Mouse (Mus musculus): ENCODE data around the gene Tapbpl. TPM values are rescaled to one million over a fixed set of nuclear protein-coding genes. Genes with fewer than 3 reads are reported as not detected.
A peak's percentile ranks its signal among the peaks of the same experiment; 100 is the strongest.

Gene Tapbpl
- total and polyA plus RNA-seq, 3 experiments: 4.1 to 7.4 (median 6.6) TPM

DNA sequence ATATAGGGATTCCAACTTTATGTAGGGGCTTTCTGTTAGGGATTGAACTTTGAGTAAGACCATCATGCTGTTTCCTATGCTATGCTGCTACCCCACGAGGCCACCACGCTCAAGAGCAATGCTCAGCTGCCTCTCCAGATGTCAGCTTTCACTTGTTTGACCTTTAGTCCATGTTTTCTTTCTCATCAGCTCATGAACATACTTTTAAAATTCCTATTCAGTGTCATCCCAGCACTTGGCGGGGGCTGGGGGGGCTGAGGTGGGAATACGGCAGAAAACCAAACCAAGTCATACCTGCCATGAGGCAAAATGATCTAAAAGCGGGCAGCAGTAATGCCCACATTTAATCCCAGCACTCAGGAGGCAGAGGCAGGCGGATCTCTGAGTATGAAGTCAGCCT lies 18.5 kb downstream of the Tapbpl start:
- Histone ChIP-seq H3K79me2 (replicated peaks; ENCODE audit: control insufficient read depth, insufficient read depth, low read length) (no peaks in the 10 kb centered on the region), H3K27ac (no peak overlapping the region), H3K9ac (ENCODE audit: low read depth, low read length) (no peak overlapping the region), H3K36me3 (ENCODE audit: control insufficient read depth, insufficient read depth, low read length) (no peaks in the 10 kb centered on the region), H3K27me3 (ENCODE audit: control insufficient read depth, insufficient read depth, low read length) (no peaks in the 10 kb centered on the region), H3K4me3 (no peak overlapping the region), H3K4me1 (ENCODE audit: control insufficient read depth, insufficient read depth, low read length) (peaks cover 2% of the 10 kb centered on the region; the same call in 1 of the 2 replicates)
- no peak for DNase-seq
- no peak for TF ChIP-seq POLR2A (IDR thresholded peaks at IDR 0.05; ENCODE audit: insufficient read depth, low read depth, low read length)
- intact Hi-C loops (cut with DNase I): loop anchor here (10.0 kb wide), 1 partner anchor 48 kb away; the partner anchor contains the start of gene Gapdh
- WGBS: 65% methylated on average over 6 of the region's 6 CpGs

DNA sequence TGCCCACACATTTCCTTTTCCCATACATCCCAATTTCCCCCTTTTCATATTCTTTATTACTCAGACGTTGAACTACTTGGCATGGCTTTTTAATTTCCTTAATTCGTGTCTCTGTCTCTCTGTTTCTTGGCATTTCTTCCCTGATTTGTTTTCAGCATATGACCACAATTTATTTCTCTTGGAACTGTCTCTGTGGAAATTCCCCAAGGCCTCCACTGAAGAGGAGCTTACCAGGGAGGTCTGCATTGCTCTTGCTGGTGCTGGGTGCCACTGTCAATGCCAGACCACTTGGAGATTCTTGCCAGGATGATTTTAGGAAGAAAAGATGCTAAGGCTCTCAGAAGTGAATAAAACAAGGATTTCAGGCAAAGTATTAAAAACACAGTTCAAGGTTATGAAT lies 19.0 kb downstream of the Tapbpl start:
- H3K27ac ChIP-seq: no peak overlapping the region
- H3K9ac ChIP-seq (ENCODE audit: low read depth, low read length): no peak overlapping the region
- H3K36me3 ChIP-seq (ENCODE audit: control insufficient read depth, insufficient read depth, low read length): no peaks in the 10 kb centered on the region
- DNase-seq: no peak
- no peaks in the 10 kb centered on the region for H3K27me3 ChIP-seq (ENCODE audit: control insufficient read depth, insufficient read depth, low read length)
- H3K4me3 ChIP-seq: no peak overlapping the region
- TF ChIP-seq POLR2A (IDR thresholded peaks at IDR 0.05; ENCODE audit: insufficient read depth, low read depth, low read length) (no peak), EP300 (IDR thresholded peaks at IDR 0.05; ENCODE audit: insufficient read depth, low read depth, low read length) (no peak)
- 13% methylated on average over 2 of the region's 2 CpGs for WGBS
- H3K4me1 ChIP-seq (ENCODE audit: control insufficient read depth, insufficient read depth, low read length): peaks cover 2% of the 10 kb centered on the region; the same call in 1 of the 2 replicates
- intact Hi-C loops (cut with DNase I): loop anchor here (10.0 kb wide), 1 partner anchor 48 kb away; the partner anchor contains the start of gene Gapdh
- no peaks in the 10 kb centered on the region for H3K79me2 ChIP-seq (replicated peaks; ENCODE audit: control insufficient read depth, insufficient read depth, low read length)

- Histone ChIP-seq H3K27ac (no peak overlapping the region), H3K27me3 (ENCODE audit: control insufficient read depth, insufficient read depth, low read length) (no peaks in the 10 kb centered on the region), H3K4me1 (ENCODE audit: control insufficient read depth, insufficient read depth, low read length) (no peaks in the 10 kb centered on the region), H3K4me3 (no peak overlapping the region), H3K36me3 (ENCODE audit: control insufficient read depth, insufficient read depth, low read length) (no peaks in the 10 kb centered on the region), H3K79me2 (replicated peaks; ENCODE audit: control insufficient read depth, insufficient read depth, low read length) (no peaks in the 10 kb centered on the region), H3K9ac (ENCODE audit: low read depth, low read length) (no peak overlapping the region)
- 94% methylated on average over 1 of the region's 1 CpGs for WGBS
- intact Hi-C loops (cut with DNase I): loop anchor here (10.0 kb wide), 1 partner anchor 46 kb away; the partner anchor contains the start of gene Gapdh
- no peak for DNase-seq
- TF ChIP-seq CTCF (IDR thresholded peaks at IDR 0.05): peak; percentile 28
- no peak for TF ChIP-seq POLR2A (IDR thresholded peaks at IDR 0.05; ENCODE audit: insufficient read depth, low read depth, low read length)
Measured at GRCm38 (mm10) chr6:125210436-125210835, 21.2 kb downstream of the Tapbpl start.

DNA sequence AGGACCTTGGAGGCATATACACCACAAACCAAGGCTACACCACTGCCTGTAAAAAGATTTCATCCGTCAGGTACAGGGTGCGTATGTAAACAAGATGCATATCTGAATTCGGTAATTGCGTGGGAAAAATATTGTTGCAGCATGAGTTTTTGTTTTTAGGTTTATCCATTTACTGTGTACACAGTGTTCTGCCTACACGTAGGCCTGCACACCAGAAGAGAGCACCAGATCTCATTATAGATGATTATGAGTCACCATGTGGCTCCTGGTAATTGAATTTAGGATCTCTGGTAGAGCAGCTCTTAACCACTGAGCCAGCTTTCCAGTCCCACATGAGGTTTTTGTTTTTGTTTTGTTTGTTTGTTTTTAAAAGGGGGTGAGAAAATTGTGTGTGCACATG lies 34.5 kb downstream of the Tapbpl start:
- H3K4me1 ChIP-seq (ENCODE audit: control insufficient read depth, insufficient read depth, low read length): peaks cover 1% of the 10 kb centered on the region; the same call in 1 of the 2 replicates
- no peak overlapping the region for H3K9ac ChIP-seq (ENCODE audit: low read depth, low read length)
- WGBS: 90% methylated on average over 5 of the region's 5 CpGs
- H3K4me3 ChIP-seq: no peak overlapping the region
- no peak for DNase-seq
- TF ChIP-seq EP300 (IDR thresholded peaks at IDR 0.05; ENCODE audit: insufficient read depth, low read depth, low read length) (no peak), POLR2A (IDR thresholded peaks at IDR 0.05; ENCODE audit: insufficient read depth, low read depth, low read length) (no peak), CTCF (IDR thresholded peaks at IDR 0.05) (no peak)
- no peak overlapping the region for H3K27ac ChIP-seq
- intact Hi-C loops (cut with DNase I): no loop called here
- peaks cover 9% of the 10 kb centered on the region for H3K36me3 ChIP-seq (ENCODE audit: control insufficient read depth, insufficient read depth, low read length)
- H3K27me3 ChIP-seq (ENCODE audit: control insufficient read depth, insufficient read depth, low read length): no peaks in the 10 kb centered on the region
- no peaks in the 10 kb centered on the region for H3K79me2 ChIP-seq (replicated peaks; ENCODE audit: control insufficient read depth, insufficient read depth, low read length)

GRCm38 (mm10) chr6:125196301-125196700 lies 35.4 kb downstream of the Tapbpl start:
- Histone ChIP-seq H3K36me3 (ENCODE audit: control insufficient read depth, insufficient read depth, low read length) (peaks cover 9% of the 10 kb centered on the region), H3K27ac (no peak overlapping the region; the same call in 1 of the 2 replicates), H3K4me3 (no peak overlapping the region), H3K9ac (ENCODE audit: low read depth, low read length) (no peak overlapping the region), H3K27me3 (ENCODE audit: control insufficient read depth, insufficient read depth, low read length) (no peaks in the 10 kb centered on the region), H3K4me1 (ENCODE audit: control insufficient read depth, insufficient read depth, low read length) (peaks cover 1% of the 10 kb centered on the region; the same call in 1 of the 2 replicates), H3K79me2 (replicated peaks; ENCODE audit: control insufficient read depth, insufficient read depth, low read length) (no peaks in the 10 kb centered on the region)
- no peak for DNase-seq
- WGBS: 72% methylated on average over 3 of the region's 3 CpGs
- intact Hi-C loops (cut with DNase I): no loop called here
- TF ChIP-seq POLR2A (IDR thresholded peaks at IDR 0.05; ENCODE audit: insufficient read depth, low read depth, low read length) (0 out of 2 replicates have a peak, but pooled peaks have one; percentile 17), EP300 (IDR thresholded peaks at IDR 0.05; ENCODE audit: insufficient read depth, low read depth, low read length) (no peak), CTCF (IDR thresholded peaks at IDR 0.05) (no peak)

- H3K27ac ChIP-seq: no peak overlapping the region; the same call in 1 of the 2 replicates
- DNase-seq: no peak
- H3K4me3 ChIP-seq: no peak overlapping the region
- no peak overlapping the region for H3K9ac ChIP-seq (ENCODE audit: low read depth, low read length)
- H3K79me2 ChIP-seq (replicated peaks; ENCODE audit: control insufficient read depth, insufficient read depth, low read length): no peaks in the 10 kb centered on the region
- no peaks in the 10 kb centered on the region for H3K27me3 ChIP-seq (ENCODE audit: control insufficient read depth, insufficient read depth, low read length)
- TF ChIP-seq CTCF (IDR thresholded peaks at IDR 0.05): no peak
- TF ChIP-seq EP300 (IDR thresholded peaks at IDR 0.05; ENCODE audit: insufficient read depth, low read depth, low read length): no peak
- TF ChIP-seq POLR2A (IDR thresholded peaks at IDR 0.05; ENCODE audit: insufficient read depth, low read depth, low read length): no peak
- intact Hi-C loops (cut with DNase I): no loop called here
- H3K36me3 ChIP-seq (ENCODE audit: control insufficient read depth, insufficient read depth, low read length): peaks cover 9% of the 10 kb centered on the region
- WGBS: 41% methylated on average over 1 of the region's 1 CpGs
- peaks cover 3% of the 10 kb centered on the region for H3K4me1 ChIP-seq (ENCODE audit: control insufficient read depth, insufficient read depth, low read length)
Measured at GRCm38 (mm10) chr6:125195541-125196075, 36.1 kb downstream of the Tapbpl start.

All from heart, adult 2 months (tissue).